Mouse (Mus musculus): ENCODE results near the gene Synj1. TPM values are rescaled to one million over a fixed set of nuclear protein-coding genes. Genes with fewer than 3 reads are reported as not detected.

Synj1 gene
- total and polyA plus RNA-seq, 3 experiments: 4.6 to 20.7 (median 8.1) TPM

DNA sequence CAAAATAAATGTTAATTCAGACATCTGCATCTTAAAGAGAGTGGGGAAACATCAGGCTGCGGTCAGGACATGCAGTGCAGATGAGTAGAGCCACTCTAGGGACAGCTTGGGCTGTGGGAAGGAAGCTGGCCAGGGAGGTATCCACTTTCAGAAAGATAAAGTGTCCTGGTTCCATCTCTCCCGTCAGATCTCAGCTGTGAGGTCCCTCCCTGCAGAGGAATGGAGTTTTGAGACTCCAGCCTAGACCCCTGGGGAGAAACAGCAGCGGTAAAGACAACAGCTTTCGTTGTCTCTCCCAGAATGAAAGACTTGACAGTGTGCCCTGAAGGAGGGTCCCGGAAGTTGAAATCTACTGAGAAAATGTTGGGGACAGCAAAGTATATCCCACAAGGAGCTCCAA is 107.8 kb downstream of the Synj1 start:
- no peak overlapping the region for H3K9ac ChIP-seq (ENCODE audit: insufficient read depth, low read depth)
- peaks cover 78% of the 10 kb centered on the region for H3K27me3 ChIP-seq (replicated peaks)
- no peak overlapping the region for H3K4me2 ChIP-seq (ENCODE audit: insufficient read depth, low read depth, poor library complexity, severe bottlenecking)
- dilution Hi-C loops (cut with MboI; ENCODE audit: extremely low pct_ligation_motif_present, extremely low pct_unique_long_range_greater_than_20kb, low sequenced_read_pairs) (no loop called here), in situ Hi-C loops (cut with MboI; ENCODE audit: low pct_ligation_motif_present, low pct_unique_long_range_greater_than_20kb, low sequenced_read_pairs) (no loop called here)
- no peaks in the 10 kb centered on the region for H3K79me2 ChIP-seq (replicated peaks; ENCODE audit: control insufficient read depth, extremely low read depth, insufficient read depth, poor library complexity, severe bottlenecking)
- TF ChIP-seq ZNF384 (IDR thresholded peaks at IDR 0.05; ENCODE audit: low read depth, low read length): no peak
- no peak for TF ChIP-seq JUND (conservative IDR thresholded peaks at IDR 0.05; ENCODE audit: low read depth, low read length)
- no peak for DNase-seq (ENCODE audit: extremely low read depth)
- no peak overlapping the region for H3K4me3 ChIP-seq (replicated peaks in 1 of 3; ENCODE audit: low read depth in 2 of 3, low read length in 2 of 3, poor library complexity in 1 of 3)
- peaks cover 2% of the 10 kb centered on the region for H3K9me3 ChIP-seq (replicated peaks; ENCODE audit: low read length)
- peaks cover 0 to 20% of the 10 kb centered on the region in 2 experiments; a peak in 3 of 4 replicates for H3K4me1 ChIP-seq (ENCODE audit: control insufficient read depth in 1 of 2, insufficient read depth in 2 of 2)
- no peaks in the 10 kb centered on the region for H3K36me3 ChIP-seq (replicated peaks in 1 of 2; ENCODE audit: control insufficient read depth in 1 of 2, insufficient read depth in 1 of 2, low read length in 1 of 2)
- H3K27ac ChIP-seq (ENCODE audit: insufficient read depth, low read depth): no peak overlapping the region

DNA sequence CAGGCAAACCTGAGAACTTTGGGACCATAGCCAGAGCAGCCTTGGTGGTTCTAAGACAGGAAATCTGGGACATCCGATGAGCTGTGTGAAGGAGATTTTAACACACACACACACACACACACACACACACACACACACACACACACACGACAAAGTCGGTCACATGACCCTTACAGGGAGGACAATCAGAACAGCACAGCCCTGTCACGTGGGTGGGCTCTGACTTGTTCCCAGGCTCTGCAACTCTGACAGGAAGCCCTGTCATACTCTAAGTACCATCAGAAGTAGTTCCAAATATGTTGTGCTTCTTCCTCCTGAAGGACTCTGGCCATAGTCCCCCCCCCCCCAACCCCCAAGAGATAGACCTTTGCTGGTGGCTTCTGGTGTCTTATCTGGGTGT is 109.7 kb downstream of the Synj1 start:
- TF ChIP-seq TCF12 (IDR thresholded peaks at IDR 0.05; ENCODE audit: low read depth, low read length) (no peak), TBP (conservative IDR thresholded peaks at IDR 0.05; ENCODE audit: low read depth, low read length) (no peak), JUN (IDR thresholded peaks at IDR 0.05; ENCODE audit: insufficient read depth, low read depth, low read length) (no peak), USF1 (IDR thresholded peaks at IDR 0.05; ENCODE audit: low read depth, low read length) (peak; percentile 11; the same call in 1 of the 2 replicates), E2F4 (IDR thresholded peaks at IDR 0.05; ENCODE audit: insufficient replicate concordance, low read depth, low read length) (no peak), CHD2 (IDR thresholded peaks at IDR 0.05; ENCODE audit: low read length) (no peak)
- Histone ChIP-seq H3K79me2 (replicated peaks; ENCODE audit: control insufficient read depth, extremely low read depth, insufficient read depth, poor library complexity, severe bottlenecking) (no peaks in the 10 kb centered on the region), H3K36me3 (replicated peaks in 1 of 2; ENCODE audit: control insufficient read depth in 1 of 2, insufficient read depth in 1 of 2, low read length in 1 of 2) (no peaks in the 10 kb centered on the region), H3K27me3 (replicated peaks) (peaks cover 78% of the 10 kb centered on the region), H3K4me3 (replicated peaks in 1 of 3; ENCODE audit: low read depth in 2 of 3, low read length in 2 of 3, poor library complexity in 1 of 3) (no peak overlapping the region), H3K4me1 (ENCODE audit: control insufficient read depth in 1 of 2, insufficient read depth in 2 of 2) (peaks cover 0 to 3% of the 10 kb centered on the region in 2 experiments; a peak in 3 of 4 replicates), H3K9me3 (replicated peaks; ENCODE audit: low read length) (peaks cover 2% of the 10 kb centered on the region), H3K27ac (ENCODE audit: insufficient read depth, low read depth) (no peak overlapping the region), H3K4me2 (ENCODE audit: insufficient read depth, low read depth, poor library complexity, severe bottlenecking) (no peak overlapping the region), H3K9ac (ENCODE audit: insufficient read depth, low read depth) (no peak overlapping the region)
- DNase-seq (ENCODE audit: extremely low read depth): no peak
- dilution Hi-C loops (cut with MboI; ENCODE audit: extremely low pct_ligation_motif_present, extremely low pct_unique_long_range_greater_than_20kb, low sequenced_read_pairs) (no loop called here), in situ Hi-C loops (cut with MboI; ENCODE audit: low pct_ligation_motif_present, low pct_unique_long_range_greater_than_20kb, low sequenced_read_pairs) (no loop called here)

DNA sequence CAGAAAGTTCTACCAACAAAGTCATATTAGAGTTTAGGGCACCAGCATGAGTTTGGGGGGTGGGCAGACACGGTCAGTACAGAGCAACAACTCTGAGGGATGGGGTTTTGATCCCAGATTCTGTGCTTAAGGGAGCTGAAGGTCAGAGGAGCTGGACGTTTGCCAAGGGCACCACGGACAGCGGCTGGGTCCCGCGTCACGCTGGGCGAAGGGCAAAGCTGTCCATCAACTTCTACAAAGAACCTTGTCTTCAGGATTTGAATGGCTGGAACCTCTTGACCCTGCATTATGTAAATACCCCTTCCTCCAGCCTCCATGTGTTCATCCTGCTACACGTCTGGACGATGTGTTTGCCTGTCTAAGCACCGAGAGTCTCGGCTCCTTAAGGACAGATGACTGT is 111.6 kb downstream of the Synj1 start:
- Histone ChIP-seq H3K4me3 (replicated peaks in 1 of 3; ENCODE audit: low read depth in 2 of 3, low read length in 2 of 3, poor library complexity in 1 of 3) (no peak overlapping the region), H3K9ac (ENCODE audit: insufficient read depth, low read depth) (no peak overlapping the region), H3K36me3 (replicated peaks in 1 of 2; ENCODE audit: control insufficient read depth in 1 of 2, insufficient read depth in 1 of 2, low read length in 1 of 2) (no peaks in the 10 kb centered on the region), H3K27me3 (replicated peaks) (peaks cover 75% of the 10 kb centered on the region), H3K4me2 (ENCODE audit: insufficient read depth, low read depth, poor library complexity, severe bottlenecking) (no peak overlapping the region), H3K9me3 (replicated peaks; ENCODE audit: low read length) (no peaks in the 10 kb centered on the region), H3K4me1 (ENCODE audit: control insufficient read depth in 1 of 2, insufficient read depth in 2 of 2) (no peaks in the 10 kb centered on the region), H3K79me2 (replicated peaks; ENCODE audit: control insufficient read depth, extremely low read depth, insufficient read depth, poor library complexity, severe bottlenecking) (no peaks in the 10 kb centered on the region), H3K27ac (ENCODE audit: insufficient read depth, low read depth) (no peak overlapping the region)
- no peak for TF ChIP-seq RCOR1 (conservative IDR thresholded peaks at IDR 0.05; ENCODE audit: low read depth, low read length)
- TF ChIP-seq ELF1 (IDR thresholded peaks at IDR 0.05; ENCODE audit: low read depth, low read length): no peak
- no peak for TF ChIP-seq MXI1 (IDR thresholded peaks at IDR 0.05; ENCODE audit: low read depth, low read length)
- TF ChIP-seq RAD21 (IDR thresholded peaks at IDR 0.05; ENCODE audit: low read depth, low read length): no peak
- no peak for TF ChIP-seq USF2 (conservative IDR thresholded peaks at IDR 0.05; ENCODE audit: low read depth, low read length)
- no peak for DNase-seq (ENCODE audit: extremely low read depth)
- dilution Hi-C loops (cut with MboI; ENCODE audit: extremely low pct_ligation_motif_present, extremely low pct_unique_long_range_greater_than_20kb, low sequenced_read_pairs): no loop called here
- in situ Hi-C loops (cut with MboI; ENCODE audit: low pct_ligation_motif_present, low pct_unique_long_range_greater_than_20kb, low sequenced_read_pairs): no loop called here
